Mouse (Mus musculus): ENCODE results near the gene Ifnb1. TPM values are rescaled to one million over a fixed set of nuclear protein-coding genes. Genes with fewer than 3 reads are reported as not detected.

Gene Ifnb1
- polyA plus RNA-seq, 1 experiment from 2014 or later = not detected

Other genes with a start within 250 kb of the Ifnb1 start
- gene Hacd4, start 83.8 kb downstream of the Ifnb1 start, polyA plus RNA-seq (2015; fragmentation: Nextera tagmentation; extraction: Ambion mirVana) = 7.9 and 9.4 TPM in 2 replicates
- gene Ifna15, start 35.5 kb upstream of the Ifnb1 start, polyA plus RNA-seq (2015; fragmentation: Nextera tagmentation; extraction: Ambion mirVana) = not detected in 2 replicates
- not detected in 2 replicates for gene Ifna14, start 49.0 kb upstream of the Ifnb1 start, polyA plus RNA-seq (2015; fragmentation: Nextera tagmentation; extraction: Ambion mirVana)
- gene Ifna9, start 69.6 kb upstream of the Ifnb1 start, polyA plus RNA-seq (2015; fragmentation: Nextera tagmentation; extraction: Ambion mirVana) = not detected in 2 replicates
- not detected in 2 replicates for gene Ifna12, start 80.6 kb upstream of the Ifnb1 start, polyA plus RNA-seq (2015; fragmentation: Nextera tagmentation; extraction: Ambion mirVana)
- gene C87499, start 111.6 kb upstream of the Ifnb1 start, polyA plus RNA-seq (2015; fragmentation: Nextera tagmentation; extraction: Ambion mirVana) = not detected in 2 replicates
- not detected in 2 replicates for gene Ifna13, start 121.7 kb upstream of the Ifnb1 start, polyA plus RNA-seq (2015; fragmentation: Nextera tagmentation; extraction: Ambion mirVana)
- gene Ifna16, start 154.2 kb upstream of the Ifnb1 start, polyA plus RNA-seq (2015; fragmentation: Nextera tagmentation; extraction: Ambion mirVana) = not detected in 2 replicates
- gene Ifna2, start 161.1 kb upstream of the Ifnb1 start, polyA plus RNA-seq (2015; fragmentation: Nextera tagmentation; extraction: Ambion mirVana) = not detected in 2 replicates
- gene Ifnab, start 168.6 kb upstream of the Ifnb1 start, polyA plus RNA-seq (2015; fragmentation: Nextera tagmentation; extraction: Ambion mirVana) = not detected in 2 replicates
- gene Gm26566, start 199.0 kb upstream of the Ifnb1 start, polyA plus RNA-seq (2015; fragmentation: Nextera tagmentation; extraction: Ambion mirVana) = 0.82 and 0.93 TPM in 2 replicates
- 77.5 and 78.4 TPM in 2 replicates for gene Klhl9, start 199.7 kb upstream of the Ifnb1 start, polyA plus RNA-seq (2015; fragmentation: Nextera tagmentation; extraction: Ambion mirVana)
- gene Gm13271, start 232.1 kb upstream of the Ifnb1 start, polyA plus RNA-seq (2015; fragmentation: Nextera tagmentation; extraction: Ambion mirVana) = not detected in 2 replicates
- gene Gm13283, start 237.3 kb upstream of the Ifnb1 start, polyA plus RNA-seq (2015; fragmentation: Nextera tagmentation; extraction: Ambion mirVana) = 0.11 and 0.23 TPM in 2 replicates